Mouse (Mus musculus) megakaryocyte-erythroid progenitor cell, adult 5-6 weeks (primary cell): ENCODE results near the gene Gadd45b. TPM values are rescaled to one million over a fixed set of nuclear protein-coding genes. Genes with fewer than 3 reads are reported as not detected.

Experiments
- ATAC-seq: replicated peaks from 2 replicates; pipeline ENCODE4 v1.8.0; 2016; ENCODE audit warnings: mild to moderate bottlenecking, inconsistent platforms; ENCODE audit not compliant: severe bottlenecking, poor library complexity, low FRiP score, low TSS enrichment
- total RNA-seq, 2 experiments: library from RNA; stranded (forward) in 1 of 2; stranded (reverse) in 1 of 2; fragments of 200-1000, 215-1000 nt in 1 of 2; fragments of >200 nt in 1 of 2; fragmentation: Nextera tagmentation in 1 of 2; gene quantifications; 2 replicates each; pipeline ENCODE4 v1.2.3; 2014 to 2017

The Gadd45b gene
- total RNA-seq (2014; fragmentation: Nextera tagmentation) = not detected in 2 replicates
- total RNA-seq (2017) = 7.5 and 8.7 TPM in 2 replicates

GRCm38 (mm10) chr10:80929299-80930226, at the start of gene Gadd45b:
TSS of gene Gadd45b (plus strand) at chr10:80930073.
- ATAC-seq = peak; percentile 93

GRCm38 (mm10) chr10:80880131-80880641, 49.7 kb upstream of the Gadd45b start:
- ATAC-seq = peak; percentile 81

GRCm38 (mm10) chr10:80880901-80881300, 49.0 kb upstream of the Gadd45b start:
- ATAC-seq = no peak

- ATAC-seq = no peak
Measured at GRCm38 (mm10) chr10:80881301-80881700, 48.6 kb upstream of the Gadd45b start.

- peak; percentile 88 for ATAC-seq
Measured at GRCm38 (mm10) chr10:80887181-80887580, 42.7 kb upstream of the Gadd45b start.

- ATAC-seq = peak; percentile 4; the same call in 1 of the 2 replicates
Measured at GRCm38 (mm10) chr10:80895100-80895499, 34.8 kb upstream of the Gadd45b start.

GRCm38 (mm10) chr10:80895697-80896096, 34.2 kb upstream of the Gadd45b start:
- no peak for ATAC-seq

GRCm38 (mm10) chr10:80896581-80897485, 33.0 kb upstream of the Gadd45b start:
- ATAC-seq = no peak

GRCm38 (mm10) chr10:80897861-80898510, 31.9 kb upstream of the Gadd45b start:
- no peak for ATAC-seq

GRCm38 (mm10) chr10:80899074-80899473, 30.8 kb upstream of the Gadd45b start:
- no peak for ATAC-seq

GRCm38 (mm10) chr10:80899591-80900317, 30.1 kb upstream of the Gadd45b start:
- no peak for ATAC-seq

GRCm38 (mm10) chr10:80900318-80901247, 29.3 kb upstream of the Gadd45b start, which contains the start of gene Timm13:
TSS of gene Timm13 (minus strand) at chr10:80900969.
- ATAC-seq = peak; percentile 90

GRCm38 (mm10) chr10:80901409-80902272, 28.2 kb upstream of the Gadd45b start:
- no peak for ATAC-seq

GRCm38 (mm10) chr10:80902273-80902940, 27.5 kb upstream of the Gadd45b start:
- no peak for ATAC-seq

- ATAC-seq = no peak
Measured at GRCm38 (mm10) chr10:80903282-80903681, 26.6 kb upstream of the Gadd45b start.
